Mouse (Mus musculus) forebrain, embryonic 11.5 days (tissue): ENCODE results near the gene Bach2. TPM values are rescaled to one million over a fixed set of nuclear protein-coding genes. Genes with fewer than 3 reads are reported as not detected.

Source experiments
- ATAC-seq: fragments of 200-750 bp; cut with Nextera tagmentation; replicated peaks from 2 replicates; pipeline ENCODE4 v1.8.0; 2017; ENCODE audit warnings: moderate TSS enrichment; ENCODE audit not compliant: low FRiP score
- DNase-seq: peaks from one replicate; pipeline ENCODE4 v3.0.0-alpha.2; 2017; ENCODE audit warnings: low spot score
- H3K27ac ChIP-seq: fragments of 300-500 bp; sonication (generic); 2 replicates; pipeline ENCODE4 v1.5.1; 2014; ENCODE audit warnings: low read depth, low read length
- H3K27me3 ChIP-seq: fragments of 300-500 bp; sonication (generic); 2 replicates; pipeline ENCODE4 v1.6.1; 2014; ENCODE audit warnings: mild to moderate bottlenecking, low read length, mixed read lengths; ENCODE audit not compliant: control insufficient read depth, insufficient read depth
- H3K36me3 ChIP-seq: fragments of 300-500 bp; sonication (generic); 2 replicates; pipeline ENCODE4 v1.6.1; 2014; ENCODE audit warnings: mild to moderate bottlenecking, low read length, moderate library complexity, mixed read lengths; ENCODE audit not compliant: control insufficient read depth, insufficient read depth
- H3K4me1 ChIP-seq: fragments of 300-500 bp; sonication (generic); replicated peaks from 2 replicates; pipeline ENCODE4 v1.6.1; 2014; ENCODE audit warnings: low read length, mixed read lengths; ENCODE audit not compliant: control insufficient read depth, insufficient read depth
- H3K4me2 ChIP-seq: fragments of 300-500 bp; sonication (generic); 2 replicates; pipeline ENCODE4 v1.6.1; 2014; ENCODE audit warnings: low read depth, mild to moderate bottlenecking, low read length, moderate library complexity, mixed read lengths; ENCODE audit not compliant: severe bottlenecking
- H3K4me3 ChIP-seq: fragments of 300-500 bp; sonication (generic); 2 replicates; pipeline ENCODE4 v1.5.1; 2014; ENCODE audit warnings: low read depth, low read length
- H3K9ac ChIP-seq: fragments of 300-500 bp; sonication (generic); 2 replicates; pipeline ENCODE4 v1.6.1; 2014; ENCODE audit warnings: low read length
- H3K9me3 ChIP-seq: fragments of 300-500 bp; sonication (generic); 2 replicates; pipeline ENCODE4 v1.6.1; 2016; ENCODE audit warnings: low read length, mixed read lengths; ENCODE audit not compliant: control insufficient read depth
- WGBS: fragments of 180-500 bp; shearing (Covaris S2); extraction: QIAGEN DNeasy Blood & Tissue Kit; methylation state at CpG from one replicate; pipeline ENCODE4 v1.1.7; 2014; 5-methylcytosine and 5-hydroxymethylcytosine counted together
- polyA plus RNA-seq: library from polyadenylated mRNA; unstranded; fragments of >200 nt; fragmentation: Nextera tagmentation; extraction: Ambion mirVana; gene quantifications from 2 replicates; pipeline ENCODE4 v1.2.1, GENCODE M21; 2014

Bach2 gene
- polyA plus RNA-seq, 1 experiment from 2014 or later, result 16.2 TPM

DNA sequence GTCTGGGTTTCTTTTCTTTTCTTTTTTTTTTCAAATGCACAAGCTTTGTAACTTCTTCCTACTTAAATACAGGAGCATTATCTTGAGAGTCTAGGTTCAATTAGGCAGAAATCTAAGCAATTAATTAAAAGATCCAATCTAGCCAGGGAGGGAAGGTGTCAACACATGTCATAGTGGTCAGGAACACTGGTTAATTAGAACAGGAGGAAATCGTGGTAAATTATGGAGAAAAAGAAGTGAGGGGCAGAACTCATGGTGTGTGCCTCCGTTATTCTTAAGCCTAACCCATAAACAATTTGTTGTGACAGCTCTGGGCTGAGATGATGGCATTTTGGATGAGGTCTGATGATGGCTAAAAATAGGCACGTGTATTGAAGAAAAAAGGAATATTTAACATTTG, 87.0 kb downstream of the Bach2 start:
- Histone ChIP-seq H3K27ac (no peak overlapping the region), H3K36me3 (no peaks in the 10 kb centered on the region), H3K4me1 (peaks cover 20% of the 10 kb centered on the region), H3K4me2 (no peak overlapping the region), H3K4me3 (no peak overlapping the region), H3K9ac (no peak overlapping the region), H3K9me3 (no peaks in the 10 kb centered on the region), H3K27me3 (peaks cover 2% of the 10 kb centered on the region; the same call in 1 of the 2 replicates)
- peak; percentile 23; the same call in 1 of the 2 replicates for ATAC-seq
- WGBS, result 26% methylated on average over 3 of the region's 3 CpGs
- no peak for DNase-seq

DNA sequence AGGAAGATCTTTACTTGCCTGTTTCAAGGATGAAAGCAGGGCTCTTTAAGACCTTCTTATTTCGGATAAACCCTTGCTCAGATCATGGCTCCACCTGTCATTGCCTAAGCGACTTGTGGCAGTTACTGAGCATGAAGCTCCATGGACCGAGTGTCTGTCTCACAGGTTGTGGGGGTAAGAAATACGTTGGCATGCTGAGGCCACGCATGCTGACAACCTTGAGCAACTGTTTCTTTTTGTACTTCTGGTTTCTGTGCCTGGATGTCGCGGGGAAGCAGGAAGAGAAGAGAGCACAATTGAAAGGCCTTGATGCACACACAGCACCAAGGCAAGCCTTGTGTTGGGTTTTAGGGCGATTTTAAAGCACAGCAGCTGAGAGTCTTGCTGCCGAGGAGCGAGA, 87.7 kb downstream of the Bach2 start:
- H3K27ac ChIP-seq, result peak overlapping the region; percentile 76
- no peak overlapping the region for H3K4me2 ChIP-seq
- H3K36me3 ChIP-seq, result no peaks in the 10 kb centered on the region
- peaks cover 2% of the 10 kb centered on the region; the same call in 1 of the 2 replicates for H3K27me3 ChIP-seq
- ATAC-seq, result no peak
- DNase-seq, result no peak
- H3K9ac ChIP-seq, result no peak overlapping the region
- no peak overlapping the region for H3K4me3 ChIP-seq
- H3K9me3 ChIP-seq, result no peaks in the 10 kb centered on the region
- peaks cover 20% of the 10 kb centered on the region for H3K4me1 ChIP-seq
- 73% methylated on average over 10 of the region's 10 CpGs for WGBS

DNA sequence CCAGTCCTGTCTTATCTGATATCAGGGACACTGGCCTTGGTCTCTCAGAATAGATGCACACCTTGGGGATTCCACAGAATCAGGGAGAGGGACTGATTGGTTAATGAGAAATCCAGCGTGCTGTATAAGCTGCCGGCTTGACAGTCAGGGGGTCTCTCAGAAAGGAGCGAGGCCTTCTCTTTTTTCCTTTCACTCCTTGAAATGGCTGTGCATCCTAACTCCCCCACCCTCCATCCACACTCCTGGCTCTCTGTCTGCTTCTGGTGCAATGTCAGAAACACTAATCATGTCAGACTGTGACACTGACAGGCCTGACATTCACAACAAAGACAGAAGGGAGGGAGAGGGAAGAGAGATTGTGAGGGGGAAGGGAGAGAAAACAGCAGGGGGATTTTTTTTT, 88.3 kb downstream of the Bach2 start:
- DNase-seq, result no peak
- Histone ChIP-seq H3K9me3 (no peaks in the 10 kb centered on the region), H3K27ac (peak overlapping the region; percentile 76; the same call in 1 of the 2 replicates), H3K4me3 (no peak overlapping the region), H3K4me1 (peaks cover 20% of the 10 kb centered on the region), H3K9ac (no peak overlapping the region), H3K4me2 (no peak overlapping the region), H3K36me3 (no peaks in the 10 kb centered on the region), H3K27me3 (peaks cover 2% of the 10 kb centered on the region; the same call in 1 of the 2 replicates)
- WGBS, result 12% methylated on average over 3 of the region's 3 CpGs
- ATAC-seq, result peak; percentile 54

DNA sequence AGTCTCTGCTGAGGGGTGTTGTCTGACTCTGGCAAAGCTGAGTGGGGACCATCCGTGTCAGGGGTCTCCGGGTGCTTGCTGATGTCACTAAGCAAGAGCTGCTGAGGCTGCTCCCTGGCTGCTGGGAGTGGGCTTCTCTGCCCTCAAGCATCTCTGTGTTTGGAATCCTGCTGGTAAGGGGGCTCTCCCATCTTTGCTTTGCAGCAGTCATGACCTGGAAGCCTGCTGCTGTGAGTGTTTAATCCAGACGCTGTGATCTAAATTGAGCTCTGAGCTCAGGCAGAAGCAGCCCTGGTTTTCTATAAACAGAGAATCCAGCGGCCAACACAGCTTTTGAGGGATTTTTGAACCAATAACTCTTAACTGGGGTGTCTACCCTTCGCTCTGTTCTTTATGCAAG, 89.0 kb downstream of the Bach2 start:
- no peak for ATAC-seq
- WGBS, result 29% methylated on average over 5 of the region's 5 CpGs
- Histone ChIP-seq H3K4me2 (no peak overlapping the region), H3K9ac (0 out of 2 replicates have a peak overlapping the region, but pooled peaks have one; percentile 20), H3K9me3 (no peaks in the 10 kb centered on the region), H3K36me3 (no peaks in the 10 kb centered on the region), H3K4me1 (peaks cover 20% of the 10 kb centered on the region), H3K27ac (peak overlapping the region; percentile 76), H3K27me3 (peaks cover 2% of the 10 kb centered on the region; the same call in 1 of the 2 replicates), H3K4me3 (no peak overlapping the region)
- DNase-seq, result no peak

DNA sequence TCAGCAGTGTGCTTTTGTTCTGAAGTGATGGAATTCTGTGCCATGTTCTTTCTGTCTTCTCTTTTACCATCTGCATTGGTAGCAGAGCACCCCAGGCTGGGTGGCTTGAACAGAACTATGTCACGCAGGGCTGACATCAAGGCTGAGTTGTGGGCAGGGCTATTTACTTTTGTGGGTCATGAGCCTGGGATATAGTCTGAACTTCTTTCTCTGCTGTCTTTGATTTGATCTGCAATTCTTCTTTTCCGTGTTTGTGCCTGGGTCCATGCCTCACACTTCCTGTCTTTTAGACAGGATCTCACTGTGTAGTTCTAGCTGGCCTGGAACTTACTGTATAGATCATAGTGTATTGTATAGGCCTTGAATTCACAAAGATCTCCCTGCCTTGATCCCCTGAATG, 90.0 kb downstream of the Bach2 start:
- Histone ChIP-seq H3K9ac (no peak overlapping the region), H3K36me3 (no peaks in the 10 kb centered on the region), H3K4me2 (no peak overlapping the region), H3K4me3 (no peak overlapping the region), H3K27me3 (peaks cover 2% of the 10 kb centered on the region; the same call in 1 of the 2 replicates), H3K4me1 (peaks cover 20% of the 10 kb centered on the region), H3K9me3 (no peaks in the 10 kb centered on the region), H3K27ac (no peak overlapping the region)
- 78% methylated on average over 2 of the region's 2 CpGs for WGBS
- ATAC-seq, result no peak
- DNase-seq, result no peak

DNA sequence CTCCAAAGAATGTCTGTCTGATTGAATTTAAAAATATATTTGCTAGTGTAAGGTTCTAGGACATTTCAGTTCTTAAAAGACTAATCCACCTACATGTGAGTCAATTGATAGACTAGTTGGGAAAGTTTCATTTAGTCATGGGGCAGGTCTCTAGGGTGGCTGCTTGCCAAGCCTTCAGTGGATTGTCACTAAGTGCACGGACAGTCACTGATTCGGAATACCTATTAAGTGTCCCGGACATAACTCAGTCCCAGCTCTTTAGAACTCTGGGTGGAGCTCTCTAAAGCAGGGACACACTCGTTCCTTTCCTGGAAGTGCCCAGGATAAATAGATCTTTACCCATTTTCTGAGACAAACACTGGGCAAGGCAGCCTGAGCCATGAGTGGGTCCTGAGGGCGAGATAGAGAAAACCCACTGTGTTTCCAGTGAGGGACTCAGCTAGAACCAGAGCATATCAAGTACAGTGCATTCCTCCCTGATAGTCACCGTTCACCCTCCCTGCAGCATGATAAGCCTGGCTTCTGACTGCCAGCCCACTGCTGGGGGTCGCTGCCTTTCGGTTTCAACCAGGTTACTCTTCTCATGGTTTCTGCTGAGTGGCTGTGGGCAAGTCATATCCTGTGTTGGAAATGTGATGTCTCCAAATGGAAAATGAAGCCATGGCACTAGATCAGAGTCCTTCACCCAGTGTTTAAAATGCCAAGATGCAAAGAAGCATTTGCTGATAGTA, 92.1 kb downstream of the Bach2 start:
- ATAC-seq (no peak), DNase-seq (no peak)
- H3K27ac ChIP-seq, result no peak overlapping the region
- H3K36me3 ChIP-seq, result no peaks in the 10 kb centered on the region
- no peak overlapping the region for H3K4me2 ChIP-seq
- H3K9me3 ChIP-seq, result no peaks in the 10 kb centered on the region
- no peak overlapping the region for H3K4me3 ChIP-seq
- H3K4me1 ChIP-seq, result peaks cover 20% of the 10 kb centered on the region
- 87% methylated on average over 8 of the region's 8 CpGs for WGBS
- no peak overlapping the region for H3K9ac ChIP-seq
- H3K27me3 ChIP-seq, result no peaks in the 10 kb centered on the region

DNA sequence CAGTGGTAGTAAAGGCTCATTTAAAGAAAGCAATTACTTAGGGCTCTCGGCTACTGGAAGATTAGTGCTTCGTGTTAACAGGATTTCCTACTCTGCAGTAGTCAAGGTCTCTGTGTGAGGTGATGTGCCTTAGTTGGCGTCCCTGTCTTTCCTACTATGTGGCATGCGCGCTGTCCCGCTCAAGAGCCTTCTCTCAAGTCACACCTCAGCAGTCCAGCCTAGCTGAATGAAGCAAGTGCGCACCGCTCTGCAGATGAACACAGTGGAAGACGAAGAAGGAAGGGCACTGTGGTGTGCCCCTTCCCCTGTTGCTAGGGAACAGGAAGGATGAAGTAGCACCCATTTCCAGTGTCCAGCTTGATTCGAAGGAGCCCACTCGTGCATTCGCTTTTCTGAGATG, 93.4 kb downstream of the Bach2 start:
- WGBS, result 90% methylated on average over 12 of the region's 12 CpGs
- Histone ChIP-seq H3K4me1 (peaks cover 10% of the 10 kb centered on the region), H3K36me3 (no peaks in the 10 kb centered on the region), H3K9me3 (no peaks in the 10 kb centered on the region), H3K27me3 (no peaks in the 10 kb centered on the region), H3K4me3 (no peak overlapping the region), H3K27ac (no peak overlapping the region), H3K9ac (no peak overlapping the region), H3K4me2 (no peak overlapping the region)
- DNase-seq (no peak), ATAC-seq (no peak)

DNA sequence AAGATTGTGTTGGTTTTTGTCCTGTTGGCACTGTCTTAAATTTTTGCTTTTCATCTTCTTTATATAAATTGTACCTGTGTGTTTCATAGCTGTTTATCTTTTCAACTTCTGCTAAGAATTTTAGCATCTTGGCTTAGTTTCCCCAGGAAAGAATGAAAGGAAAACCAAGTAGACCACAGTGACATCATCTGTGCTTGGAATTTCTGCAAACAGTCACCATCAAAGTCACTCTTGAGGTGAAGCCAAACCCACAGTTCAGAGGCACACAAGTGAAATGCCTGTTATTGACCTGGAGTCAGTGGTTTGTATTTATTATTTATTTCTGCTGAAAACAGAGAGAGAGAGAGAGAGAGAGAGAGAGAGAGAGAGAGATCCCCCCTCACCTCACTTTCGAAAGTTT, 95.5 kb downstream of the Bach2 start:
- no peaks in the 10 kb centered on the region for H3K36me3 ChIP-seq
- no peak overlapping the region for H3K27ac ChIP-seq
- H3K4me2 ChIP-seq, result no peak overlapping the region
- H3K4me1 ChIP-seq, result no peaks in the 10 kb centered on the region
- WGBS, result 92% methylated on average over 1 of the region's 1 CpGs
- H3K9ac ChIP-seq, result no peak overlapping the region
- ATAC-seq (no peak), DNase-seq (no peak)
- no peaks in the 10 kb centered on the region for H3K27me3 ChIP-seq
- H3K4me3 ChIP-seq, result no peak overlapping the region
- H3K9me3 ChIP-seq, result no peaks in the 10 kb centered on the region

DNA sequence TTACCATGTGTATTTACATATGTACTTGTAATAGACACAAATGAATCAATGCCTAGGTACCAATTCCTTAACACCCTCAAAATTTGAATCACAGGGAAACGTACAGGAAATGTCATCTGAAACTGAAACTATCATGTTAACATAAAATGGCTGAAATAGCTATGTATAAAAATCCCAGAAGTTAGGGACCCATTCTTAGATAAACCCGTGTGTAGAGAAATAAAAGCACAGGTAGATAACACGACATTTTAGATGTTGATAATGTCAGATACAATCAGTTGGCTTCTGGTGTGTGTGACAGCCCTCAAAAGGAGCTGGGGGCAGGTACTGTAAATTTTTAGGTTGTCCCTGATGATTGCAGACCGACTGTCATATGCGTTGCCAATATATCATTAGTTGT, 96.2 kb downstream of the Bach2 start:
- no peaks in the 10 kb centered on the region for H3K27me3 ChIP-seq
- DNase-seq, result no peak
- WGBS, result 91% methylated on average over 5 of the region's 5 CpGs

More for the DNA sequence above, 96.2 kb downstream of the Bach2 start:
- Histone ChIP-seq H3K27ac (no peak overlapping the region), H3K4me1 (no peaks in the 10 kb centered on the region), H3K36me3 (no peaks in the 10 kb centered on the region), H3K9me3 (no peaks in the 10 kb centered on the region), H3K9ac (no peak overlapping the region), H3K4me2 (no peak overlapping the region), H3K4me3 (no peak overlapping the region)
- no peak for ATAC-seq
